Mouse (Mus musculus) CH12F3 (cell line): ENCODE results near the gene Gkap1.

Source experiments
- in situ Hi-C: fragments of 300-500 bp; cut with MboI; formaldehyde crosslinking; loops from 2 replicates; pipeline ENCODE4 v1.14.3; 2020; ENCODE audit warnings: low sequenced_read_pairs

Gene Gkap1

GRCm38 (mm10) chr13:58204986-58205385 lies 70.5 kb downstream of the Gkap1 start:
- in situ Hi-C loops, result no loop called here

- in situ Hi-C loops, result no loop called here
Measured at GRCm38 (mm10) chr13:58204202-58204601, 71.3 kb downstream of the Gkap1 start.

DNA sequence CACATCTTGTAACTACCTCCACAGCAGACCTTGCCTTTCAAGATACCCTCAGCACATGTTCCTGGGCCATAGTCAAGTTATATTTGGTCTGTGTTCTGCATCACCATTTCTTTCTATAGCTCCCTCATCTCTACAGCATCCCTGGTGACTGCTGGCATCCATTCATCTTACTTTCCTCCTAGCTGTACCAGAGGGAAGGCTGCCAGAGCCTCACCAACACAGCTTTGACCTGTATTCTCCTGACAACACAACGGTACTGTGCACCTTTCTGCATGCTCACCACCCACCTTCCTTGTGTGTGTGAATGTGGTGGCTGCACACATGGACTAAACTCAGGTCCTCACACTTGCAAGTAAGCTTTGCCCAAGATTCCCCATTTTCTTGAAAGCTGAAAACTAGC lies 72.6 kb downstream of the Gkap1 start:
- in situ Hi-C loops, result no loop called here

DNA sequence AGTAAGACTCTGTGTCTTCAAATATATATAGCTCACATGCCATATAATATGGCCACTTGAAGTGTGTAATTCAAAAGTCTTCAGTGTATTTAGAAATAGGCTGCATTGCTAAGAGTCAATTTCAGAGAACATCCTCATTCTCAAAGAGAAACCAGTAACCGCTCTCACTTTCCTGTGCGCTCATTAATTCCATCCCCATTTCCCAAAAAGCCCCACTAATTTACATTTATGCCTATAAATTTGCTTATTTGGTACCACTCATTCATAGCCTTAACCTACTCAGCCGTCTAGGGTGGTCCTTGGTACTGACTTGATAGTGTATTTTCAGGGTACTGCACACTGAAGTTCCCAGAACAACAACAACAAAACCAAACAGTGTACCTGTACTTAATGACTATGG lies 73.6 kb downstream of the Gkap1 start:
- in situ Hi-C loops, result no loop called here

- in situ Hi-C loops, result no loop called here
Measured at GRCm38 (mm10) chr13:58201343-58201742, 74.2 kb downstream of the Gkap1 start.

GRCm38 (mm10) chr13:58197981-58198640 lies 77.4 kb downstream of the Gkap1 start:
- in situ Hi-C loops, result no loop called here

- in situ Hi-C loops, result no loop called here
Measured at GRCm38 (mm10) chr13:58197211-58197610, 78.3 kb downstream of the Gkap1 start.

DNA sequence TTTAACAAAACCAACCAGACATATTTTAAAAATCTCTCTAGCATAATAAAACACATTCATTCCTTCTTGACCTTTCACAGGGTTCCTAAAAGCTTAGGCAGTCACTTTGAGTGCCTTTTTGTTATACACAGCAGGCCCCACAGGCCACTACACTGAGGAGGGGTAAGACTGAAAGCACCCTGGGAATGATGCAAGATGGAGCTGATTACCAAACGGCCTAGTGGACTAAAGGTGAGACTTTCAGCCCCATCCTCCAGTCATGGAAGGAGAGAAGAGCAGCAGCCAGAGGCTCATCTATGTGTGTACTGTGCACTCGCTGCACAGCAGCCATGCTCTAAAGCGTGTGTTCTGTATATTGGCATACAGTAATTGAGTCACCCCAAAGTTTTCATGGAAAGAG lies 80.6 kb downstream of the Gkap1 start:
- in situ Hi-C loops, result no loop called here

GRCm38 (mm10) chr13:58193221-58193620 lies 82.3 kb downstream of the Gkap1 start:
- in situ Hi-C loops, result no loop called here

DNA sequence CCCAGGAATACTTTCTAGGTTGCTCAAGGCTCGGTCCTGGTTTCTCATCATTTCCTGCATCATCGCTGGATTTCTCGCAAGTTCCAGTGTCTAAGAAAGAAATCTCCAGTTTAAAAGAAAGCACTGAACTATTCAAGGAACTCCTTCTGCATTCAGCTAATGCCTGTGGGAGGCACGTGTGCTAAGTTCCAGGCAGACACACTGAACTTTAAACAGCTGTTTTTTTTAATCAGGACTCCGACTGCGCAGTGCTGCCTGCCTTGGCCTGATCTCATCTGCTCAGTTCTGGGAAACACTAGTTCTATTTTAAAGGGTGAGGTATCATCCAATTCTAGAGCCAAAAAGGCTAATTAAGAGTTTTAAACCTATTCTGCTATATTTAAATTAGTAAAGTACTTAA lies 83.4 kb downstream of the Gkap1 start:
- in situ Hi-C loops, result no loop called here

DNA sequence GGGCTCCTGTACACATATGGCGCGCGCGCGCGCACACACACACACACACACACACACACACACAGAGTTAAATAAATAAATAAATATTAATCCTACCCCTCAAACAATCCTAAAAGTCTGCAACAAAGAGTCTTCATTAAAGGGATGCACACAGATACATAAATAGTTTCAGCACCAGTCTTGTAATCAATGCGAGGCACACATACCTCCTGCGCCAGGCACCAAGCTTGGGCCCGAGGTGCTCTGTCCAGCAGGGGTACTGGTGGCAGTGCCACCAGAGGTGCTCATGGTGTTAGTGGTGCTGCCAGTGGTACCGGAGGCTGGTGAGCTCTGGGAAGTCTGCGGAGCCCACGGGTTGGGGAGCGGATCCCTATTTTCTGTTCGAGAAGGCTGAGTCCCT lies 84.0 kb downstream of the Gkap1 start:
- in situ Hi-C loops, result no loop called here

DNA sequence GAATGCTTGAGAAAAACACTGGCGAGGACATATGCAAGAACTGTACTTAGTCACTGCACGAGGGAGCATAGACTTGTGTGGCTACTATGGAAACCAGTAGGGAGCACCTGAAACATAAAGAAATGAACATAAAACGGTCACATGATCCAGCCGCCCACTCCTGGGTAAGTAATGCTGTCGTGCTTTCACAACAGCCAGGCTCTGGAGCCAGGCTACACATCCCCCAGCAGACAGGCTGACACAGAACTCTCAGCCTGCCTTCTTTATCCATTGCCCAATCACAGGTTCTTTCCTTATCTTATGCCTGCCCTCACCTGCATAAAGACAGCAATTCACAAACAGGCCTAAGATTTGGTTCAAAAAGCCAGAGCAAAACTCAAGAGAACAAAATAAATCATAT lies 86.0 kb downstream of the Gkap1 start:
- in situ Hi-C loops, result loop anchor here (5.0 kb wide), 1 partner anchor 43 kb away; no protein-coding TSS in a partner anchor

DNA sequence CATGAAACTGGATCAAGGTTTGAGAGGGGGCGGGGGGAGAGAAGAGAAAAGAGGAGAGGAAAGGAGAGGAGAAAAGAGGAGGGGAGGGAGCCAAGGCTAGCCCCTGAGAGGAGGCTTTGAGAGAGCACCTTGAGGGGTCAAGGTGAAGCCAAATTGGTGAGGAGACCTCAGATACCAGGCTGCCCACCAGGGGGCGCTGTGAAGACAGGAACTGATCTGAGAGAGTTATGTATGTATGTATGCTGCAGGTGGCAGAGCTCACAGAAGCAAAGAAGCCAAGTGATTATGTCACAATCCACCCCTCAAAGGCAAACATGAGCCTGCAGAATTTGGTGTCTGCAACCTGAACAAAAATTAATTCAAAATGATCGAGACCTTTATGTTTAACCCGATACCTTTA lies 87.1 kb downstream of the Gkap1 start:
- in situ Hi-C loops, result loop anchor here (5.0 kb wide), 1 partner anchor 44 kb away; no protein-coding TSS in a partner anchor

DNA sequence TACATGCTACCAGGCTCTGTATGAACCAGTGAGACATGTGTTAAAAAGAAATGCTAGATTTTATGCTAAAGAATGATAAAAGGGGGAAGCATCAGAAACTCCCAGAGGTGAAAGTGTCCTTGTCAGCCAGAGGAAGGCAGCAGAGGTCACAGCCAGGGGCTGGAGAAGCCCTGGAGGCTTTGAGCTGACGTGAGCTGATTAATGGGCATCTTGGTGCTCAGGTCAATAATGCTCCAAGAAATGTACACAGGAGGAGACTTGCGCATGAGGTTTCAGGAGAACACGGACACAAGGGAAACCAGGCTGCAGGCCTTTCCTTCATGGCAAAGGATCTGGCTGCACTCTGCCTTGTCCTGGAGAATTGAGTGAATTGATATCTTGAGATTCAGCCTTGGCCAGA lies 87.7 kb downstream of the Gkap1 start:
- in situ Hi-C loops, result loop anchor here (5.0 kb wide), 1 partner anchor 45 kb away; no protein-coding TSS in a partner anchor

DNA sequence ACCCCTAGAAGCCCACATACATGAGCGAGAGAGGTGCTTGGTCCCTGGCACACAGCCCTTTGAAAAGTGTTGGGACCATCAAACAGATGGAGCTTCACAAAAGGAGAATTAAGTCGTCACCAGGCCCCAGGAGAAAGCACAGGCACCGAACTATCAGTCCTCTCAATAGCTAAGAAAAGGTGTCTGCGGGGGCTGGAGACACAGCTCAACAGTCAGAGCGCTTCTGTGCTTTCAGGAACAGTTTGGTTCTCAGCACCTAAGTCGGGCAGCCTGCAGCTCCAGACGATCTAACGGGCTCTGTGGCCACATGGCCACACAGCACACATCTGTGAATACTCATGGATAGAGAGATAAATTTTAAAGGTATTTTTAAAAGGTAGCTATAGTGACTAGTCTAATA lies 89.2 kb downstream of the Gkap1 start:
- in situ Hi-C loops, result loop anchor here (5.0 kb wide), 1 partner anchor 46 kb away; no protein-coding TSS in a partner anchor

DNA sequence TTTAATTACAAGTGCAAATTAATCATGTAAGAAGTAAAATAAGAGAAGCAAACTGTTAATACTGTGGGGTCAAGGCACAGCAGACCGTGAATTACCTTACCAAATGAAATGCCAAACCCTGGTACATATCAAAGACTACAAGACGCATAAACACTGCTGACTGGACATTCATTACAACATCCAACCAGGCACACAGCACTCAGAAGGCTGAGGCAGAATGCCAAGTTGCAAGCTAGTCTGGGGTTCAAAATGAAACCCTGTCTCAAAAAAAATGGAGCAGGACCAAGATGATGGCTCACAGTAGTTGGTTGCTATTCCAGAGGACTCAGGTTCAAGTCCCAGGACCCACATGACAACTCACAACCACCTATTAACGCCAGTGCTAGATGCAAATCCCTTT lies 91.4 kb downstream of the Gkap1 start:
- in situ Hi-C loops, result no loop called here
